ENCODE assay signal across 13 mouse cellular contexts in the genomic region with DNA sequence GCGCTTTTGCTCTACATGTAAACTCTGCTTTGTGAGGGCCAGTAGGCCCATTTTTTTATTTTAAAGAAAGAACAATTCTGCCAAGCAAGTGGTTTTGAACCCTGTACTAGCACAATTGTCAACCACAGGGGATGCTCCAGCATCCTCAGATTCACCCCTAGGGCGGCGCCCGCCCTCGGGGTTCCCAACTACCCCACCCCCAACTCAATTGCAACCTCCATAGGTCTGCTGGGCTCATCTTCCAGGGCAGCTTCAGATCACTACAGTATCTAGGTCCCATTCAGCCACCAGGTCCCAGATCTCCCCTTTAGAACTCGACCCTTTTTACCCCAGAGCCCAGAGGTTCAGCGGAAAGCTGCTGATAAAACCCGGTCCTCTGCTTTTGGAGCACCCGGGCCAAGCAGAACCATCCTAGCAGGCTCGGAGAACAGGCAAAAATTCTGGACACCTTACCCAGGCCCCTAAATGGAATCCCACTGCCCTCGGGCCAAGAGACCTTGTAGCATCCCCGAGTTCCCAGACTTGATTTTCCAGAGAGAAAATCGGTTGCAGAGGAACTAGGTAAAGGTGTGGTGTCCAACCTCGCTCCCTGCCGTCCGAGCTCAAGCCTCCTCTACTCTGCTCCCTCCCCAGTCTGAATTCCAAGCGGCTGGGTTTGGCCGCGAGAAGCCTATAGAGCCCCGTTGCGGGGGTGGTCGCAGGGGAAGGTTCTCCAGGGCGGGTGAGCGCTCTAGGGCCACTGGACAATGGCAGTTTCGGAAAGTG. TPM values are rescaled to one million over a fixed set of nuclear protein-coding genes. Genes with fewer than 3 reads are reported as not detected.
DNase-seq lines count a peak whose midpoint lies in the region; ATAC-seq and TF ChIP-seq lines count a peak whose summit lies in the region.
"Had no signal": no experiment of that assay in that cellular context is flagged by ENCODE, and none has a peak within 500 bp of the region (broad histone marks: within the 10 kb centered on the region; RNA-seq: fewer than 3 reads in every experiment).

No protein-coding gene starts in this region.

- no peaks in the 10 kb centered on the region for H3K9me3 ChIP-seq in heart, embryonic 15.5 days (replicated peaks)
- H3K9me3 ChIP-seq in E14TG2a.4 (ENCODE audit: low read length) = no peaks in the 10 kb centered on the region
- H3K9me3 ChIP-seq in limb, embryonic 14.5 days (ENCODE audit: control insufficient read depth, low read length) = no peaks in the 10 kb centered on the region
- H3K9me3 ChIP-seq: forebrain, embryonic 13.5 days; G1E had no signal

- H3K4me3 ChIP-seq in heart, embryonic 15.5 days = peak overlapping the region; percentile 26; the same call in 1 of the 2 replicates
- H3K4me3 ChIP-seq in E14TG2a.4 (replicated peaks; ENCODE audit: low read length) = peak overlapping the region; percentile 64
- H3K4me3 ChIP-seq in bone marrow macrophage, adult 2 months (ENCODE audit: insufficient read depth, low read length) = peak overlapping the region; percentile 28; the same call in 1 of the 2 replicates
- H3K4me3 ChIP-seq in limb, embryonic 14.5 days (replicated peaks; ENCODE audit: low read length) = peak overlapping the region; percentile 16; the same call in 1 of the 2 replicates

- intact Hi-C loops in heart, postnatal 25 days (cut with DNase I) = no loop called here
- intact Hi-C loops in left cerebral cortex, postnatal 4 days (cut with DNase I) = no loop called here

- no peak for DNase-seq in heart, postnatal 25 days (ENCODE audit: low spot score)
- DNase-seq in limb, embryonic 14.5 days (ENCODE audit: low spot score) = no peak
- DNase-seq in left cerebral cortex, postnatal 4 days = no peak
- DNase-seq in lung, postnatal 4 days = no peak
- DNase-seq: cerebellum, adult 9-11 months; kidney, adult 11 months had no signal

- H3K27ac ChIP-seq in heart, embryonic 15.5 days = no peak overlapping the region
- no peak overlapping the region for H3K27ac ChIP-seq in bone marrow macrophage, adult 2 months (ENCODE audit: insufficient read depth, low read depth, low read length)
- no peak overlapping the region for H3K27ac ChIP-seq in limb, embryonic 14.5 days (replicated peaks; ENCODE audit: low read depth, low read length)
- H3K27ac ChIP-seq: forebrain, embryonic 13.5 days had no signal

- H3K4me2 ChIP-seq in heart, embryonic 15.5 days = peak overlapping the region; percentile 41; the same call in 1 of the 2 replicates
- no peak overlapping the region for H3K4me2 ChIP-seq in limb, embryonic 14.5 days (replicated peaks; ENCODE audit: low read depth, low read length, severe bottlenecking)

- H3K9ac ChIP-seq in heart, embryonic 15.5 days = no peak overlapping the region
- H3K9ac ChIP-seq in limb, embryonic 14.5 days (ENCODE audit: low read depth, low read length, severe bottlenecking) = no peak overlapping the region

- H3K27me3 ChIP-seq in heart, embryonic 15.5 days = peaks cover 95% of the 10 kb centered on the region
- H3K27me3 ChIP-seq in E14TG2a.4 (ENCODE audit: insufficient read depth, low read length) = peaks cover 92% of the 10 kb centered on the region
- H3K27me3 ChIP-seq in limb, embryonic 14.5 days (ENCODE audit: control insufficient read depth, insufficient read depth, low read length) = peaks cover 95% of the 10 kb centered on the region

- peaks cover 31% of the 10 kb centered on the region for H3K4me1 ChIP-seq in heart, embryonic 15.5 days (replicated peaks)
- peaks cover 40% of the 10 kb centered on the region for H3K4me1 ChIP-seq in E14TG2a.4 (replicated peaks; ENCODE audit: low read depth, low read length)
- no peaks in the 10 kb centered on the region for H3K4me1 ChIP-seq in bone marrow macrophage, adult 2 months (ENCODE audit: control insufficient read depth, insufficient read depth, low read length)
- peaks cover 6% of the 10 kb centered on the region; the same call in 1 of the 2 replicates for H3K4me1 ChIP-seq in limb, embryonic 14.5 days (ENCODE audit: control insufficient read depth, insufficient read depth, low read length)

- WGBS in heart, embryonic 15.5 days = 2% methylated on average over 25 of the region's 25 CpGs
- WGBS in limb, embryonic 14.5 days = 3% methylated on average over 25 of the region's 25 CpGs

- no peak for ATAC-seq in heart, embryonic 15.5 days (replicated peaks; ENCODE audit: insufficient number of reproducible peaks, insufficient read depth, low FRiP score, low read depth)
- ATAC-seq in limb, embryonic 14.5 days (ENCODE audit: low FRiP score, low read depth) = no peak
- no peak for ATAC-seq in erythroid progenitor cell, adult 5-6 weeks (replicated peaks; ENCODE audit: low FRiP score, poor library complexity, severe bottlenecking)
- ATAC-seq: forebrain, embryonic 13.5 days had no signal

- TF ChIP-seq CTCF in E14TG2a.4 (conservative IDR thresholded peaks at IDR 0.05; ENCODE audit: low read length) = 0 out of 2 replicates have a peak, but pooled peaks have one; percentile 6
- TF ChIP-seq CTCF in bone marrow macrophage, adult 2 months (IDR thresholded peaks at IDR 0.05; ENCODE audit: low read depth, low read length) = no peak

- TF ChIP-seq POLR2A in bone marrow macrophage, adult 2 months (IDR thresholded peaks at IDR 0.05; ENCODE audit: borderline replicate concordance, low read depth, low read length) = no peak
- no peak for TF ChIP-seq POLR2A in limb, embryonic 14.5 days (IDR thresholded peaks at IDR 0.05; ENCODE audit: borderline replicate concordance, extremely low read depth, insufficient read depth, insufficient read length)

- H3K36me3 ChIP-seq in heart, embryonic 15.5 days = no peaks in the 10 kb centered on the region
- no peaks in the 10 kb centered on the region for H3K36me3 ChIP-seq in E14TG2a.4 (ENCODE audit: insufficient read depth, low read length)
- no peaks in the 10 kb centered on the region for H3K36me3 ChIP-seq in limb, embryonic 14.5 days (ENCODE audit: control insufficient read depth, insufficient read depth, low read length)
- H3K36me3 ChIP-seq: G1E had no signal

RNA-seq across cellular contexts. Expression of a gene that starts 1.0 kb away (rescaled TPM):
- polyA plus RNA-seq in heart, embryonic 15.5 days (2015; fragmentation: Nextera tagmentation; extraction: Ambion mirVana) = not detected in 2 replicates
- 1 to 10 TPM in 1 of 2 experiments, under 1 TPM in 1; 0.65 to 1.1 TPM for total RNA-seq in heart, postnatal 25 days (2021)
- not detected in 2 replicates for polyA plus RNA-seq in bone marrow macrophage, adult 2 months (2012; ENCODE audit: insufficient read depth, insufficient read length, missing spikeins)
- polyA plus RNA-seq in limb, embryonic 14.5 days (2012; rRNA removed) = 0.05 and 0.13 TPM in 2 replicates
- polyA plus RNA-seq in limb, embryonic 14.5 days (2014; fragmentation: Nextera tagmentation; extraction: Ambion mirVana) = not detected in 2 replicates
- total RNA-seq in left cerebral cortex, postnatal 4 days (2021) = 1 to 10 TPM; 1.0 to 1.8 TPM
- total RNA-seq in erythroid progenitor cell, adult 5-6 weeks (2015; ENCODE audit: low replicate concordance) = 17.3 and 28.1 TPM in 2 replicates
- 5.1 and 6.7 TPM in 2 replicates for total RNA-seq in erythroid progenitor cell, adult 5-6 weeks (2017; ENCODE audit: low replicate concordance)
- polyA plus RNA-seq: G1E; lung, embryonic 16.5 days had no signal

RNA-seq across cellular contexts. Expression of a gene that starts 44.4 kb away (rescaled TPM):
- polyA plus RNA-seq in heart, embryonic 15.5 days (2015; fragmentation: Nextera tagmentation; extraction: Ambion mirVana) = 22.1 and 25.3 TPM in 2 replicates
- 10 to 100 TPM; 12.9 to 15.5 TPM for total RNA-seq in heart, postnatal 25 days (2021)
- polyA plus RNA-seq in bone marrow macrophage, adult 2 months (2012; ENCODE audit: insufficient read depth, insufficient read length, missing spikeins) = 35.6 and 48.9 TPM in 2 replicates
- 32.5 and 39.2 TPM in 2 replicates for polyA plus RNA-seq in limb, embryonic 14.5 days (2012; rRNA removed)
- polyA plus RNA-seq in limb, embryonic 14.5 days (2014; fragmentation: Nextera tagmentation; extraction: Ambion mirVana) = 35.2 and 36.7 TPM in 2 replicates
- 10 to 100 TPM; 68.9 to 70.7 TPM for total RNA-seq in left cerebral cortex, postnatal 4 days (2021)
- 14.4 and 49.9 TPM in 2 replicates for total RNA-seq in erythroid progenitor cell, adult 5-6 weeks (2015; ENCODE audit: low replicate concordance)
- 43.1 and 97.0 TPM in 2 replicates for total RNA-seq in erythroid progenitor cell, adult 5-6 weeks (2017; ENCODE audit: low replicate concordance)
